Mouse (Mus musculus): ENCODE data around the gene Nelfe.

- TF ChIP-seq CTCF (IDR thresholded peaks at IDR 0.05; ENCODE audit: extremely low read depth, insufficient read length, insufficient replicate concordance, low read depth, low read length) (no peak), POLR2A (IDR thresholded peaks at IDR 0.05; ENCODE audit: low read depth, low read length) (no peak)
Observed at GRCm38 (mm10) chr17:34881683-34882310, 31.6 kb downstream of the Nelfe start, which contains the start of gene Gm20547.
